Mouse (Mus musculus) myocyte (in vitro differentiated cells): ENCODE measurements around the gene Sirpb1a.

Experiments
- CEBPB ChIP-seq: IDR thresholded peaks from 2 replicates; pipeline ENCODE4 v1.6.1; 2011; ENCODE audit warnings: mild to moderate bottlenecking, moderate library complexity; ENCODE audit not compliant: poor library complexity, insufficient read depth, severe bottlenecking
- E2F4 ChIP-seq: IDR thresholded peaks from one replicate; pipeline ENCODE4 v1.6.1; 2011; ENCODE audit warnings: mild to moderate bottlenecking, control low read depth, moderate library complexity; ENCODE audit not compliant: insufficient read depth
- MAX ChIP-seq: IDR thresholded peaks from one replicate; pipeline ENCODE4 v1.6.1; 2011; ENCODE audit warnings: low read depth, mild to moderate bottlenecking, control low read depth
- MYOD1 ChIP-seq, 3 experiments: IDR thresholded peaks; one replicate each; pipeline ENCODE4 v1.6.1; 2011; ENCODE audit warnings: control low read depth in 2 of 3, low read depth in 2 of 3, mild to moderate bottlenecking in 2 of 3, moderate library complexity in 1 of 3; ENCODE audit not compliant: insufficient read length in 2 of 3, control insufficient read depth in 1 of 3
- MYOG ChIP-seq, 3 experiments: IDR thresholded peaks; one replicate each; pipeline ENCODE4 v1.6.1; 2011; ENCODE audit warnings: control low read depth in 2 of 3, low read depth in 2 of 3, mild to moderate bottlenecking in 2 of 3; ENCODE audit not compliant: insufficient read length in 2 of 3, control insufficient read depth in 1 of 3, insufficient read depth in 1 of 3
- POLR2A ChIP-seq: IDR thresholded peaks from one replicate; pipeline ENCODE4 v1.6.1; 2011; ENCODE audit warnings: low read depth, mild to moderate bottlenecking, control low read depth, moderate library complexity; ENCODE audit not compliant: insufficient read length
- POLR2AphosphoS2 ChIP-seq: IDR thresholded peaks from one replicate; pipeline ENCODE4 v1.6.1; 2011; ENCODE audit warnings: low read depth, control low read depth; ENCODE audit not compliant: insufficient read length
- SRF ChIP-seq: IDR thresholded peaks from one replicate; pipeline ENCODE4 v1.6.1; 2011; ENCODE audit warnings: low read depth; ENCODE audit not compliant: control insufficient read depth, insufficient read length
- TCF12 ChIP-seq: IDR thresholded peaks from one replicate; pipeline ENCODE4 v1.6.1; 2011; ENCODE audit warnings: mild to moderate bottlenecking, control low read depth; ENCODE audit not compliant: poor library complexity, insufficient read depth, severe bottlenecking
- TCF3 ChIP-seq: IDR thresholded peaks from one replicate; pipeline ENCODE4 v1.6.1; 2011; ENCODE audit warnings: low read depth, control low read depth; ENCODE audit not compliant: insufficient read length
- USF1 ChIP-seq: IDR thresholded peaks from one replicate; pipeline ENCODE4 v1.6.1; 2011; ENCODE audit warnings: low read depth, mild to moderate bottlenecking, control low read depth, moderate library complexity

DNA sequence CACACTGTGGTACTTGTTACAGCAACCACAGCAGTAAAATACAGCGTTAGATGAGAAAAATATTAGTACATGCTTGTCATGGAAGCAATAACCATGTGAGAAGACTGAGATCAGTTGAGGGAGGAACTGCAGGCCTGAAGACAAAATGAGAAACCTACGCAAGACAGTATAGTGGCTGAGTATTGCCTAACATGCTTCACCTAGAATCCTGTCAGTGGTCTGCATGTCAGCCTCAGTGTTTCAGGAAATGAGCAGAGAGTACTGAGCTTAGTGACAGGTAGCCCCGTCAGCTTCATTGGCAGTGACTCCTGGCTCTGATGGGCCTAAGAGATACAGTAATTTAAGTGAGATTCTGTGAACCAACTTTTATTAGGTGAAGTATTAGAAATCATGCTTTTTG is 94.8 kb downstream of the Sirpb1a start:
- no peak for TF ChIP-seq SRF
- no peak for TF ChIP-seq USF1
- no peak for TF ChIP-seq MYOD1 (IDR thresholded peaks at IDR 0.05; ENCODE audit: control insufficient read depth in 1 of 3, insufficient read length in 2 of 3, low read depth in 2 of 3)
- TF ChIP-seq POLR2A, result no peak
- TF ChIP-seq MAX, result no peak
- TF ChIP-seq MYOG (IDR thresholded peaks at IDR 0.05; ENCODE audit: control insufficient read depth in 1 of 3, insufficient read depth in 1 of 3, insufficient read length in 2 of 3, low read depth in 2 of 3), result no peak
- no peak for TF ChIP-seq TCF12
- no peak for TF ChIP-seq CEBPB
- no peak for TF ChIP-seq POLR2AphosphoS2
- TF ChIP-seq E2F4, result no peak
- TF ChIP-seq TCF3, result no peak
